8 mouse cellular contexts compared by ENCODE assay signal in the genomic region with DNA sequence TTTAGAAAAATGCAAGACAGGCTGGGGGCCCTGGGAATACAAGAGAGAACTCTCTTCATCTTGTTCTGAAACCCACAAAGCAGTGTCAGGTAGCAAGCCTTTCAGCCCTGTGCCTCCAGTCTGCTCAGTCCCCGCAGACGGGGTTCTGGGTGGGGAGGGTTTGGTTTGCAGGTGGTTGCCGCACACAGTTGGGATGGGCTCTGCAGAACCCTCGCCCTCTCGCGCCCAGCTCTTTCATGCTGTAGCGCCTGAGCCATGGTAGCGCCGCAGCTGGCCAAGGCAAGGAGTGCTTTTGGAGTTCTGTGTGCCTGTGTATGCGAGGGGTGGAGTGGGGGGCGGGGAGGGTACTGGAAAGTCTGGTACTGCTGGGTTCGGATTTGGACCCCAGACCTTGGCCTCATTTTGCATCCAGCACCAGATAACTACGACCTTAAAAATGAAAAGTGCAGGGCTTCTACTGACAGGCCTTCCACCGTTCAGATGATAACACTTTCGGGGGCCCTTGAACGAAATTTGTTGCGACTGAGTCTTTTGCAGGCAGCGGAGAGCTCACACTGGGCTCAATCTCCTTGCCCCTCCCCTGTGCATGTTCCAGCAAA. TPM values are rescaled to one million over a fixed set of nuclear protein-coding genes. Genes with fewer than 3 reads are reported as not detected.
DNase-seq lines count a peak whose midpoint lies in the region; ATAC-seq and TF ChIP-seq lines count a peak whose summit lies in the region.

No protein-coding gene starts in this region.

- H3K4me1 ChIP-seq in CH12.LX (ENCODE audit: control insufficient read depth in 1 of 2, insufficient read depth in 2 of 2): peaks cover 0 to 11% of the 10 kb centered on the region in 2 experiments; a peak in 2 of 4 replicates
- H3K4me1 ChIP-seq in hindbrain, embryonic 12.5 days: no peaks in the 10 kb centered on the region; the same call in 1 of the 2 replicates
- H3K4me1 ChIP-seq in liver, embryonic 12.5 days: no peaks in the 10 kb centered on the region
- peaks cover 8% of the 10 kb centered on the region for H3K4me1 ChIP-seq in neural tube, embryonic 12.5 days

- H3K27ac ChIP-seq in CH12.LX (ENCODE audit: insufficient read depth, low read depth): no peak overlapping the region
- H3K27ac ChIP-seq in hindbrain, embryonic 12.5 days: no peak overlapping the region
- H3K27ac ChIP-seq in liver, embryonic 12.5 days: no peak overlapping the region
- H3K27ac ChIP-seq in neural tube, embryonic 12.5 days: no peak overlapping the region

- H3K9ac ChIP-seq in CH12.LX (ENCODE audit: insufficient read depth, low read depth): peak overlapping the region; percentile 35; the same call in 1 of the 2 replicates
- no peak overlapping the region for H3K9ac ChIP-seq in hindbrain, embryonic 12.5 days
- H3K9ac ChIP-seq in liver, embryonic 12.5 days: no peak overlapping the region
- H3K9ac ChIP-seq in neural tube, embryonic 12.5 days: no peak overlapping the region

- 24% methylated on average over 18 of the region's 18 CpGs for WGBS in hindbrain, embryonic 12.5 days
- 10% methylated on average over 18 of the region's 18 CpGs for WGBS in liver, embryonic 12.5 days (ENCODE audit: insufficient replicate concordance)
- WGBS in neural tube, embryonic 12.5 days: 20% methylated on average over 18 of the region's 18 CpGs

- in situ Hi-C loops in CH12.LX (cut with MboI; ENCODE audit: low pct_ligation_motif_present, low pct_unique_long_range_greater_than_20kb, low sequenced_read_pairs): no loop called here

- ATAC-seq in frontal cortex, adult (ENCODE audit: low TSS enrichment): peak; percentile 77
- ATAC-seq in hindbrain, embryonic 12.5 days (ENCODE audit: low FRiP score): 0 out of 2 replicates have a peak, but pooled peaks have one; percentile 33
- ATAC-seq in liver, embryonic 12.5 days: no peak
- no peak; the same call in 1 of the 2 replicates for ATAC-seq in neural tube, embryonic 12.5 days (ENCODE audit: low FRiP score, low read depth)

- no peaks in the 10 kb centered on the region for H3K36me3 ChIP-seq in CH12.LX (replicated peaks in 1 of 2; ENCODE audit: control insufficient read depth in 1 of 2, insufficient read depth in 1 of 2, low read length in 1 of 2)
- no peaks in the 10 kb centered on the region for H3K36me3 ChIP-seq in hindbrain, embryonic 12.5 days
- no peaks in the 10 kb centered on the region for H3K36me3 ChIP-seq in liver, embryonic 12.5 days
- no peaks in the 10 kb centered on the region for H3K36me3 ChIP-seq in neural tube, embryonic 12.5 days

- no peak for TF ChIP-seq EP300 in CH12.LX (IDR thresholded peaks at IDR 0.05; ENCODE audit: low read length)

- H3K4me3 ChIP-seq in CH12.LX (replicated peaks in 1 of 3; ENCODE audit: low read depth in 2 of 3, low read length in 2 of 3, poor library complexity in 1 of 3): peak overlapping the region in 2 of 3 experiments; percentile 23 to 26
- H3K4me3 ChIP-seq in hindbrain, embryonic 12.5 days: peak overlapping the region; percentile 36
- peak overlapping the region; percentile 23; the same call in 1 of the 2 replicates for H3K4me3 ChIP-seq in liver, embryonic 12.5 days
- H3K4me3 ChIP-seq in neural tube, embryonic 12.5 days: peak overlapping the region; percentile 28; the same call in 1 of the 2 replicates

- no peaks in the 10 kb centered on the region for H3K27me3 ChIP-seq in CH12.LX (replicated peaks)
- peaks cover 11% of the 10 kb centered on the region; the same call in 1 of the 2 replicates for H3K27me3 ChIP-seq in hindbrain, embryonic 12.5 days
- peaks cover 52% of the 10 kb centered on the region for H3K27me3 ChIP-seq in liver, embryonic 12.5 days (replicated peaks)
- H3K27me3 ChIP-seq in neural tube, embryonic 12.5 days (replicated peaks): no peaks in the 10 kb centered on the region

- no peak for TF ChIP-seq RAD21 in CH12.LX (IDR thresholded peaks at IDR 0.05; ENCODE audit: low read depth, low read length)

- TF ChIP-seq CTCF in CH12.LX (conservative IDR thresholded peaks at IDR 0.05 in 1 of 2, IDR thresholded peaks at IDR 0.05 in 1 of 2; ENCODE audit: low read depth in 2 of 2, low read length in 2 of 2): peak in 1 of 2 experiments; percentile 35; a peak in 1 of 4 replicates

- H3K4me2 ChIP-seq in CH12.LX (ENCODE audit: insufficient read depth, low read depth, poor library complexity, severe bottlenecking): peak overlapping the region; percentile 79
- H3K4me2 ChIP-seq in hindbrain, embryonic 12.5 days (replicated peaks): peak overlapping the region; percentile 63
- H3K4me2 ChIP-seq in liver, embryonic 12.5 days: peak overlapping the region; percentile 48
- peak overlapping the region; percentile 68 for H3K4me2 ChIP-seq in neural tube, embryonic 12.5 days (replicated peaks)

- DNase-seq in frontal cortex, postnatal 10 days (ENCODE audit: low spot score in 2 of 2): no peak
- no peak for DNase-seq in CH12.LX (ENCODE audit: extremely low read depth)
- peak; percentile 39 for DNase-seq in embryo, embryonic 9.5 days (ENCODE audit: extremely low spot score)
- no peak for DNase-seq in natural killer cell, adult 2 months (ENCODE audit: low spot score in 2 of 2)

- dilution Hi-C loops in CH12.LX (cut with MboI; ENCODE audit: extremely low pct_ligation_motif_present, extremely low pct_unique_long_range_greater_than_20kb, low sequenced_read_pairs): no loop called here

- no peaks in the 10 kb centered on the region for H3K9me3 ChIP-seq in CH12.LX (replicated peaks; ENCODE audit: low read length)
- H3K9me3 ChIP-seq in hindbrain, embryonic 12.5 days (replicated peaks): no peaks in the 10 kb centered on the region
- H3K9me3 ChIP-seq in liver, embryonic 12.5 days (replicated peaks): no peaks in the 10 kb centered on the region
- no peaks in the 10 kb centered on the region for H3K9me3 ChIP-seq in neural tube, embryonic 12.5 days

- H3K79me2 ChIP-seq in CH12.LX (replicated peaks; ENCODE audit: control insufficient read depth, extremely low read depth, insufficient read depth, poor library complexity, severe bottlenecking): no peaks in the 10 kb centered on the region

- no peak for TF ChIP-seq POLR2A in CH12.LX (IDR thresholded peaks at IDR 0.05; ENCODE audit: low read depth, low read length)

TF ChIP-seq in CH12.LX, 34 proteins besides CTCF, POLR2A, EP300 and RAD21:
- TF ChIP-seq E2F4 (IDR thresholded peaks at IDR 0.05; ENCODE audit: insufficient replicate concordance, low read depth, low read length) (no peak), ETS1 (conservative IDR thresholded peaks at IDR 0.05; ENCODE audit: low read depth, low read length) (no peak), JUND (conservative IDR thresholded peaks at IDR 0.05; ENCODE audit: low read depth, low read length) (no peak), ELF1 (IDR thresholded peaks at IDR 0.05; ENCODE audit: low read depth, low read length) (no peak), IRF4 (IDR thresholded peaks at IDR 0.05; ENCODE audit: low read depth, low read length) (no peak), SMC3 (IDR thresholded peaks at IDR 0.05; ENCODE audit: low read depth, low read length) (no peak), UBTF (IDR thresholded peaks at IDR 0.05; ENCODE audit: low read depth, low read length) (no peak), HCFC1 (IDR thresholded peaks at IDR 0.05; ENCODE audit: low read depth, low read length) (no peak), MXI1 (IDR thresholded peaks at IDR 0.05; ENCODE audit: low read depth, low read length) (no peak), MAFK (IDR thresholded peaks at IDR 0.05; ENCODE audit: insufficient replicate concordance, low read length) (no peak), KAT2A (IDR thresholded peaks at IDR 0.05; ENCODE audit: insufficient replicate concordance, low read length) (no peak), NRF1 (IDR thresholded peaks at IDR 0.05; ENCODE audit: low read depth, low read length) (no peak), CHD1 (IDR thresholded peaks at IDR 0.05; ENCODE audit: low read depth, low read length) (no peak), NELFE (IDR thresholded peaks at IDR 0.05; ENCODE audit: low read depth, low read length) (no peak), PAX5 (IDR thresholded peaks at IDR 0.05; ENCODE audit: low read length) (no peak), CHD2 (IDR thresholded peaks at IDR 0.05; ENCODE audit: low read length) (no peak)

RNA-seq across cellular contexts. Expression of a gene that starts 1.8 kb away (rescaled TPM):
- total RNA-seq in CH12.LX (2012; rRNA removed) (0.29 and 0.30 TPM in 2 replicates), CH12.LX (2014; rRNA removed) (0.63 and 0.68 TPM in 2 replicates)
- polyA plus RNA-seq in CH12.LX (2012; ENCODE audit: insufficient read length, low read depth): 1.4 TPM in 2 replicates
- 22.2 and 27.4 TPM in 2 replicates for polyA plus RNA-seq in hindbrain, embryonic 12.5 days (2016; fragmentation: Nextera tagmentation; extraction: Ambion mirVana)
- polyA plus RNA-seq in liver, embryonic 12.5 days (2016; fragmentation: Nextera tagmentation; extraction: Ambion mirVana): 4.3 and 4.9 TPM in 2 replicates
- polyA plus RNA-seq in neural tube, embryonic 12.5 days (2016; fragmentation: Nextera tagmentation; extraction: Ambion mirVana): 28.0 and 32.0 TPM in 2 replicates

Comparison
In these comparisons a context has a peak if more than half of its experiments do, and no peak if none do; other contexts are left out.
1. ATAC-seq: peak in frontal cortex, adult (single experiment) and hindbrain, embryonic 12.5 days (single experiment); none in liver, embryonic 12.5 days (single experiment) and neural tube, embryonic 12.5 days (single experiment).
2. Peak in every context shown above with its lines, with median percentiles within 50 percentile points of each other: H3K4me2 ChIP-seq and H3K4me3 ChIP-seq.